Mouse (Mus musculus) hindbrain, embryonic 11.5 days (tissue): ENCODE data around the gene Rpl31. TPM values are rescaled to one million over a fixed set of nuclear protein-coding genes. Genes with fewer than 3 reads are reported as not detected.

Experiments
- ATAC-seq: fragments of 200-750 bp; cut with Nextera tagmentation; 2 replicates; pipeline ENCODE4 v1.8.0; 2017; ENCODE audit warnings: mild to moderate bottlenecking, moderate TSS enrichment, moderate library complexity; ENCODE audit not compliant: low FRiP score
- DNase-seq: peaks from one replicate; pipeline ENCODE4 v3.0.0-alpha.2; 2015; ENCODE audit warnings: low spot score
- H3K27ac ChIP-seq: fragments of 300-500 bp; sonication (generic); 2 replicates; pipeline ENCODE4 v1.5.1; 2014; ENCODE audit warnings: mild to moderate bottlenecking, low read depth, low read length
- H3K27me3 ChIP-seq: fragments of 300-500 bp; sonication (generic); 2 replicates; pipeline ENCODE4 v1.6.1; 2014; ENCODE audit warnings: mild to moderate bottlenecking, low read length, moderate library complexity, mixed read lengths; ENCODE audit not compliant: control insufficient read depth, insufficient read depth
- H3K36me3 ChIP-seq: fragments of 300-500 bp; sonication (generic); 2 replicates; pipeline ENCODE4 v1.6.1; 2014; ENCODE audit warnings: mild to moderate bottlenecking, low read length, moderate library complexity, mixed read lengths; ENCODE audit not compliant: control insufficient read depth, insufficient read depth
- H3K4me1 ChIP-seq: fragments of 300-500 bp; sonication (generic); replicated peaks from 2 replicates; pipeline ENCODE4 v1.6.1; 2014; ENCODE audit warnings: low read length, mixed read lengths; ENCODE audit not compliant: control insufficient read depth, insufficient read depth
- H3K4me2 ChIP-seq: fragments of 300-500 bp; sonication (generic); replicated peaks from 2 replicates; pipeline ENCODE4 v1.6.1; 2014; ENCODE audit warnings: mild to moderate bottlenecking, low read depth, low read length
- H3K4me3 ChIP-seq: fragments of 300-500 bp; sonication (generic); 2 replicates; pipeline ENCODE4 v1.5.1; 2014; ENCODE audit warnings: low read depth, low read length
- H3K9ac ChIP-seq: fragments of 300-500 bp; sonication (generic); 2 replicates; pipeline ENCODE4 v1.6.1; 2014; ENCODE audit warnings: low read depth, low read length
- H3K9me3 ChIP-seq: fragments of 300-500 bp; sonication (generic); 2 replicates; pipeline ENCODE4 v1.6.1; 2016; ENCODE audit warnings: low read length; ENCODE audit not compliant: control insufficient read depth
- WGBS: fragments of 180-500 bp; shearing (Covaris S2); extraction: QIAGEN DNeasy Blood & Tissue Kit; methylation state at CpG from one replicate; pipeline ENCODE4 v1.1.7; 2014; 5-methylcytosine and 5-hydroxymethylcytosine counted together
- polyA plus RNA-seq: library from polyadenylated mRNA; unstranded; fragments of >200 nt; fragmentation: Nextera tagmentation; extraction: Ambion mirVana; gene quantifications from 2 replicates; pipeline ENCODE4 v1.2.1, GENCODE M21; 2014

Rpl31 gene
- polyA plus RNA-seq, 1 experiment from 2014 or later = 426 TPM

- WGBS = 73% methylated on average over 1 of the region's 1 CpGs
- no peaks in the 10 kb centered on the region for H3K4me1 ChIP-seq
- no peak overlapping the region for H3K9ac ChIP-seq
- H3K36me3 ChIP-seq = no peaks in the 10 kb centered on the region
- ATAC-seq (no peak), DNase-seq (no peak)
- no peaks in the 10 kb centered on the region for H3K9me3 ChIP-seq
- H3K27me3 ChIP-seq = no peaks in the 10 kb centered on the region
- no peak overlapping the region for H3K4me2 ChIP-seq
- H3K4me3 ChIP-seq = no peak overlapping the region
- no peak overlapping the region for H3K27ac ChIP-seq
Measured at GRCm38 (mm10) chr1:39349001-39349400, 18.6 kb upstream of the Rpl31 start.

GRCm38 (mm10) chr1:39349427-39349826 lies 18.2 kb upstream of the Rpl31 start:
- H3K4me3 ChIP-seq = no peak overlapping the region
- H3K9me3 ChIP-seq = no peaks in the 10 kb centered on the region
- ATAC-seq = no peak
- no peak overlapping the region for H3K27ac ChIP-seq
- no peaks in the 10 kb centered on the region for H3K27me3 ChIP-seq
- 84% methylated on average over 7 of the region's 7 CpGs for WGBS
- H3K4me1 ChIP-seq = no peaks in the 10 kb centered on the region
- DNase-seq = no peak
- H3K36me3 ChIP-seq = no peaks in the 10 kb centered on the region
- H3K9ac ChIP-seq = no peak overlapping the region
- no peak overlapping the region for H3K4me2 ChIP-seq

- no peak for ATAC-seq
- no peak for DNase-seq
- Histone ChIP-seq H3K36me3 (no peaks in the 10 kb centered on the region), H3K4me3 (no peak overlapping the region), H3K27ac (no peak overlapping the region), H3K9ac (no peak overlapping the region), H3K4me2 (peak overlapping the region; percentile 28), H3K27me3 (no peaks in the 10 kb centered on the region), H3K9me3 (no peaks in the 10 kb centered on the region), H3K4me1 (no peaks in the 10 kb centered on the region)
- 31% methylated on average over 24 of the region's 24 CpGs for WGBS
Measured at GRCm38 (mm10) chr1:39361754-39362514, 5.7 kb upstream of the Rpl31 start.

GRCm38 (mm10) chr1:39362515-39362893 lies 5.1 kb upstream of the Rpl31 start:
- no peak overlapping the region for H3K4me3 ChIP-seq
- H3K9me3 ChIP-seq = no peaks in the 10 kb centered on the region
- no peak overlapping the region for H3K4me2 ChIP-seq
- DNase-seq = no peak
- ATAC-seq = no peak
- H3K9ac ChIP-seq = no peak overlapping the region
- WGBS = 53% methylated on average over 7 of the region's 7 CpGs
- no peaks in the 10 kb centered on the region for H3K36me3 ChIP-seq
- H3K27me3 ChIP-seq = no peaks in the 10 kb centered on the region
- no peaks in the 10 kb centered on the region for H3K4me1 ChIP-seq
- no peak overlapping the region for H3K27ac ChIP-seq

- Histone ChIP-seq H3K9me3 (no peaks in the 10 kb centered on the region), H3K4me3 (no peak overlapping the region), H3K9ac (no peak overlapping the region), H3K27me3 (no peaks in the 10 kb centered on the region), H3K4me2 (no peak overlapping the region), H3K36me3 (peaks cover 8% of the 10 kb centered on the region; the same call in 1 of the 2 replicates), H3K27ac (no peak overlapping the region), H3K4me1 (0 out of 2 replicates have a peak, but pooled peaks cover 3% of the 10 kb centered on the region)
- no peak for ATAC-seq
- DNase-seq = no peak
- 83% methylated on average over 1 of the region's 1 CpGs for WGBS
Measured at GRCm38 (mm10) chr1:39365562-39365961, 2.1 kb upstream of the Rpl31 start.

GRCm38 (mm10) chr1:39367045-39367444 lies 597 bp upstream of the Rpl31 start:
- DNase-seq (no peak), ATAC-seq (peak; percentile 36)
- no peak overlapping the region for H3K27ac ChIP-seq

GRCm38 (mm10) chr1:39368267-39368841 lies 712 bp downstream of the Rpl31 start:
- H3K9me3 ChIP-seq = no peaks in the 10 kb centered on the region
- no peaks in the 10 kb centered on the region for H3K27me3 ChIP-seq
- H3K36me3 ChIP-seq = peaks cover 14% of the 10 kb centered on the region
- H3K4me1 ChIP-seq = 0 out of 2 replicates have a peak, but pooled peaks cover 3% of the 10 kb centered on the region
- H3K9ac ChIP-seq = peak overlapping the region; percentile 99
- H3K4me2 ChIP-seq = peak overlapping the region; percentile 50
- peak overlapping the region; percentile 92 for H3K4me3 ChIP-seq
- under 1% methylated on average over 34 of the region's 34 CpGs for WGBS
- peak overlapping the region; percentile 90 for H3K27ac ChIP-seq
- ATAC-seq (peak; percentile 69), DNase-seq (peak; percentile 54)

More at GRCm38 (mm10) chr1:39367045-39367444, 597 bp upstream of the Rpl31 start:
- H3K9ac ChIP-seq = peak overlapping the region; percentile 47
- H3K36me3 ChIP-seq = peaks cover 14% of the 10 kb centered on the region
- H3K9me3 ChIP-seq = no peaks in the 10 kb centered on the region
- no peaks in the 10 kb centered on the region for H3K27me3 ChIP-seq
- WGBS = 27% methylated on average over 6 of the region's 6 CpGs
- 0 out of 2 replicates have a peak, but pooled peaks cover 3% of the 10 kb centered on the region for H3K4me1 ChIP-seq
- H3K4me3 ChIP-seq = peak overlapping the region; percentile 92
- peak overlapping the region; percentile 34 for H3K4me2 ChIP-seq

- DNase-seq (no peak), ATAC-seq (no peak)
- no peak overlapping the region for H3K27ac ChIP-seq
- no peak overlapping the region for H3K4me3 ChIP-seq
- WGBS = 95% methylated on average over 6 of the region's 6 CpGs
- no peaks in the 10 kb centered on the region for H3K9me3 ChIP-seq
- no peaks in the 10 kb centered on the region for H3K27me3 ChIP-seq
- H3K9ac ChIP-seq = no peak overlapping the region
- H3K36me3 ChIP-seq = peaks cover 14% of the 10 kb centered on the region
- 0 out of 2 replicates have a peak, but pooled peaks cover 3% of the 10 kb centered on the region for H3K4me1 ChIP-seq
- H3K4me2 ChIP-seq = no peak overlapping the region
Measured at GRCm38 (mm10) chr1:39370431-39370830, 2.8 kb downstream of the Rpl31 start.
